Mouse (Mus musculus) heart, embryonic 11.5 days (tissue): ENCODE data around the gene Galnt14. TPM values are rescaled to one million over a fixed set of nuclear protein-coding genes. Genes with fewer than 3 reads are reported as not detected.

Experiments used
- ATAC-seq: fragments of 200-750 bp; cut with Nextera tagmentation; replicated peaks from 2 replicates; pipeline ENCODE4 v1.8.0; 2017; ENCODE audit warnings: moderate library complexity; ENCODE audit not compliant: insufficient number of reproducible peaks, low FRiP score, low TSS enrichment
- H3K27ac ChIP-seq: fragments of 300-500 bp; sonication (generic); 2 replicates; pipeline ENCODE4 v1.5.1; 2014; ENCODE audit warnings: mild to moderate bottlenecking, low read depth, low read length
- H3K27me3 ChIP-seq: fragments of 300-500 bp; sonication (generic); 2 replicates; pipeline ENCODE4 v1.6.1; 2014; ENCODE audit warnings: mild to moderate bottlenecking, low read length, mixed read lengths; ENCODE audit not compliant: control insufficient read depth, insufficient read depth
- H3K36me3 ChIP-seq: fragments of 300-500 bp; sonication (generic); 2 replicates; pipeline ENCODE4 v1.6.1; 2014; ENCODE audit warnings: mild to moderate bottlenecking, low read length, moderate library complexity, mixed read lengths; ENCODE audit not compliant: control insufficient read depth, insufficient read depth
- H3K4me1 ChIP-seq: fragments of 300-500 bp; sonication (generic); 2 replicates; pipeline ENCODE4 v1.6.1; 2014; ENCODE audit warnings: low read length; ENCODE audit not compliant: control insufficient read depth, insufficient read depth
- H3K4me2 ChIP-seq: fragments of 300-500 bp; sonication (generic); 2 replicates; pipeline ENCODE4 v1.6.1; 2014; ENCODE audit warnings: mild to moderate bottlenecking, moderate library complexity
- H3K4me3 ChIP-seq: fragments of 300-500 bp; sonication (generic); 2 replicates; pipeline ENCODE4 v1.5.1; 2014; ENCODE audit warnings: low read depth, low read length
- H3K9ac ChIP-seq: fragments of 300-500 bp; sonication (generic); 2 replicates; pipeline ENCODE4 v1.6.1; 2014; ENCODE audit warnings: mild to moderate bottlenecking, low read depth, low read length, moderate library complexity
- H3K9me3 ChIP-seq: fragments of 300-500 bp; sonication (generic); replicated peaks from 2 replicates; pipeline ENCODE4 v1.6.1; 2016; ENCODE audit warnings: low read length; ENCODE audit not compliant: control insufficient read depth
- WGBS: fragments of 180-500 bp; shearing (Covaris S2); extraction: QIAGEN DNeasy Blood & Tissue Kit; methylation state at CpG from one replicate; pipeline ENCODE4 v1.1.7; 2014; ENCODE audit not compliant: insufficient replicate concordance; 5-methylcytosine and 5-hydroxymethylcytosine counted together
- polyA plus RNA-seq: library from polyadenylated mRNA; unstranded; fragments of >200 nt; fragmentation: Nextera tagmentation; extraction: Ambion mirVana; gene quantifications from 2 replicates; pipeline ENCODE4 v1.2.1, GENCODE M21; 2014

The Galnt14 gene
- polyA plus RNA-seq: 1.5 and 2.1 TPM in 2 replicates

GRCm38 (mm10) chr17:73710042-73710911 lies at the start of gene Galnt14:
TSS of gene Galnt14 (minus strand) at chr17:73710453.
- Histone ChIP-seq H3K4me2 (peak within 1 kb of the TSS; percentile 95), H3K27ac (no peak within 1 kb of the TSS), H3K9me3 (no peaks in the 10 kb centered on the region), H3K4me3 (peak within 1 kb of the TSS; percentile 63), H3K4me1 (peaks cover 4% of the 10 kb centered on the region; the same call in 1 of the 2 replicates), H3K27me3 (peaks cover 45% of the 10 kb centered on the region), H3K36me3 (no peaks in the 10 kb centered on the region), H3K9ac (peak within 1 kb of the TSS; percentile 63)
- under 1% methylated on average over 74 of the region's 75 CpGs for WGBS
- ATAC-seq: peak; percentile 65

DNA sequence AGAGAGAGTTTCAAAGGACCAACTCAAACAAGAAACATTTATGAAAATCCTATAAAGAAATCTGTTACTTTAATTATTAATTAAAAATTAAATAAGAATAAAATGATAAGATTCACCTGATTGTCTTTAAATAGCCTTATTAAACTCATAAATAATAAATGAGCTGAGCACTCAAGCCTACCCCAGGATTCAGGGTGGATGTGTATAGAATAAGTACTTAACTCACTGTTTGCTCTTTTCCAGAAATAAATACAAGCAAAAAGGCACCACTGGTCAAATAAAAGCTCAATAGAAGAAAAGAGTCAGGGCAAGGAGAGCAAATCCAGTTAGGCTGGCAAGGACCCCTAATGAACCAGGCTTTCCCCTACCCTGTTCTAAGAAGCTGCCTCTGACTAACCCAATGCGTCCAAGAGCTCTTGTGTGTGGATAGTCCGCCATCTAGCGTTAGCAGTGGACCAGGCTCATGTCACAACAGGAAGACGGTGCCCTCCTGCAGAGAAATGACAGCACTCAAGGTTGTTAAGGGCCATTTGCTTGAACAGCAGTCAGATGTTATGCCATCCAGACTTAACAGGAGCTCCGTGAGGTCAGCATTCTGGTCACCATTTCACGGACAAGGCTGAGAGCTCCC lies 33.5 kb upstream of the Galnt14 start:
- H3K27me3 ChIP-seq: no peaks in the 10 kb centered on the region
- no peaks in the 10 kb centered on the region for H3K36me3 ChIP-seq
- no peak; the same call in 1 of the 2 replicates for ATAC-seq
- 3% methylated on average over 6 of the region's 6 CpGs for WGBS
- no peaks in the 10 kb centered on the region for H3K4me1 ChIP-seq
- H3K9me3 ChIP-seq: no peaks in the 10 kb centered on the region
- H3K4me3 ChIP-seq: no peak overlapping the region
- H3K9ac ChIP-seq: no peak overlapping the region
- H3K27ac ChIP-seq: no peak overlapping the region
- H3K4me2 ChIP-seq: no peak overlapping the region

- no peak overlapping the region for H3K9ac ChIP-seq
- no peak for ATAC-seq
- 57% methylated on average over 8 of the region's 8 CpGs for WGBS
- H3K4me2 ChIP-seq: no peak overlapping the region
- no peaks in the 10 kb centered on the region for H3K9me3 ChIP-seq
- no peaks in the 10 kb centered on the region for H3K4me1 ChIP-seq
- H3K27me3 ChIP-seq: no peaks in the 10 kb centered on the region
- no peak overlapping the region for H3K4me3 ChIP-seq
- no peaks in the 10 kb centered on the region for H3K36me3 ChIP-seq
- no peak overlapping the region for H3K27ac ChIP-seq
These were observed 13.8 kb upstream of the Galnt14 start for GRCm38 (mm10) chr17:73723885-73724682.

DNA sequence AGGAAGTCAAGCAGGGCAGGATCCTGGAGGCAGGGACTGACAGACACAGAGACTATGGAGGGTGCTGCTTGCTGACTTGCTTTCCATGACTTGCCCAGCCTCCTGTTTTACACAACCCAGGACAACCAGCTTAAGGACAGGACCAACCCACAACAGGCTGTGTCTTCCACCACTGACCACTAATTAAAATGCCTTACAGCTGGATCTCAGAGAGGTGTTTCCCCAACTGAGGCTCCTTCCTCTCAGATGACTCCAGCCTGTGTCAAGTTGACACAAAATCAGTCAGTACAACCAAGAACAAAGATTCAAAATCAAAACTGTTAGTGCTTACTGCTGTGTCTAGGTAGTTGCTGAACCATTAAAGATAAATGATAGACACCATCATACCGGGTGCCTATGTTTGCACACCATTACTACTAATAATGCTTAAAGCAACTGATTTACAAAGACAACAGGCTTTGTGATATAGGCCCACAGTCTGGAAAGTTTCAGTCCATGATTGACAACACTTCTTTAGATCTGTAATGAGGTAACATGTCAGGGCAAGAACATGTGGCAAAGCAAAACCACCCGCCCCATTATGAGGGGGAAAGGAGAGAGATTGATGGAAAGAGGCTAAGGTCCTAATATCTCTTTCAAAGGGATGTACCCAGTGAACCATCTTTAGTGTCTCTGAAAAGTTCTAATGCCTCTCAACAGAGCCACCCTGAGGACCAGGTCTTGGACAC lies 8.9 kb upstream of the Galnt14 start:
- Histone ChIP-seq H3K9ac (no peak overlapping the region), H3K36me3 (no peaks in the 10 kb centered on the region), H3K27ac (no peak overlapping the region), H3K4me2 (no peak overlapping the region), H3K9me3 (no peaks in the 10 kb centered on the region), H3K4me3 (no peak overlapping the region), H3K27me3 (no peaks in the 10 kb centered on the region), H3K4me1 (no peaks in the 10 kb centered on the region)
- no peak for ATAC-seq
- 72% methylated on average over 2 of the region's 2 CpGs for WGBS

- Histone ChIP-seq H3K9ac (no peak overlapping the region), H3K4me1 (no peaks in the 10 kb centered on the region), H3K27me3 (peaks cover 16% of the 10 kb centered on the region), H3K36me3 (no peaks in the 10 kb centered on the region), H3K9me3 (no peaks in the 10 kb centered on the region), H3K4me3 (no peak overlapping the region), H3K27ac (no peak overlapping the region), H3K4me2 (no peak overlapping the region)
- WGBS: 76% methylated on average over 3 of the region's 3 CpGs
- no peak for ATAC-seq
These were observed 6.4 kb upstream of the Galnt14 start for GRCm38 (mm10) chr17:73716684-73717083.

DNA sequence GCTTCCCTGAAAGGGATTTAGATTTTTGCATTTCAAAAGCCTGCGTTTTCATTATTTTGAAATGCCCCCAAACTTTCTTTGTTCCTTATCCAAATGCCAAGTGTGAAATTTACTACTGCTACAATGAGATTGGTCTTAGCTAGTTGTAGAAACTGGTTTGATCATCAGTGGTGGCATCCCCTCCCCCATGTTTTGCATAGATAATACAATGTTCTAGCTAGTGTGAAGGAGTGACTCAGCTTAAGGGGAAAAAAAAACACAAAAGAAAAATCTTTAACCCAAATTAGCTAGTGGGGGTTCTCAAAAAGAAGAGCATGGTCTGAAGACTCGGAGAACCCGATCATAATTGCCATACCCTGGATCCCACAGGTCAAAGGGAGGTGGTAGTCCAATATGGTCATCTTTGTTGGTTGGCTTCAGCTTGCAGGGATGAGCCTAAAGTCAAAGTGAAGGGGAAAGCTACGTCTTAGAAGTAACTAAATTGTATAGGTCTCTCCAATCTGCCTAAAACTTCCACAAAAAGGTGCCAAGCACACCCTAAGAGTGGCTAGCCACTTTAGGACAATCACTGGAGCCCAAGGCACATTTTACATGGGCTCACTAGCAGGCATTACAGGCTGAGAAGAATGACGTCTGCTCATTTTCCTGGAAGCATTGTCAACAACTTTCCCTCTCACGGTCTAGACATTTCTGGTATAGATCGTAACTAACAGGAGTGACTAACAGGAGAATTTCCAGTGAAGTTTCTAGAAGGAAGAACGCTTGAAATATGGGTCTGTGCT lies 4.4 kb upstream of the Galnt14 start:
- WGBS: 73% methylated on average over 8 of the region's 8 CpGs
- Histone ChIP-seq H3K4me2 (no peak overlapping the region), H3K4me1 (peaks cover 4% of the 10 kb centered on the region; the same call in 1 of the 2 replicates), H3K9me3 (no peaks in the 10 kb centered on the region), H3K9ac (no peak overlapping the region), H3K27ac (no peak overlapping the region), H3K36me3 (no peaks in the 10 kb centered on the region), H3K27me3 (peaks cover 34% of the 10 kb centered on the region), H3K4me3 (no peak overlapping the region)
- no peak for ATAC-seq

GRCm38 (mm10) chr17:73713347-73713746 lies 3.1 kb upstream of the Galnt14 start:
- peaks cover 4% of the 10 kb centered on the region; the same call in 1 of the 2 replicates for H3K4me1 ChIP-seq
- peaks cover 44% of the 10 kb centered on the region for H3K27me3 ChIP-seq
- no peak overlapping the region for H3K4me3 ChIP-seq
- no peak overlapping the region for H3K9ac ChIP-seq
- no peaks in the 10 kb centered on the region for H3K36me3 ChIP-seq
- no peak overlapping the region for H3K27ac ChIP-seq
- WGBS: 44% methylated on average over 11 of the region's 11 CpGs
- H3K4me2 ChIP-seq: no peak overlapping the region
- no peaks in the 10 kb centered on the region for H3K9me3 ChIP-seq
- ATAC-seq: no peak
